Mouse (Mus musculus) thymus, postnatal 36 days (tissue): ENCODE results near the gene Mrgpra6.

Experiments
- DNase-seq, 2 experiments: peaks; one replicate each; pipeline ENCODE4 v3.0.0; 2022; ENCODE audit warnings: mixed read lengths in 2 of 2

Mrgpra6 gene

DNA sequence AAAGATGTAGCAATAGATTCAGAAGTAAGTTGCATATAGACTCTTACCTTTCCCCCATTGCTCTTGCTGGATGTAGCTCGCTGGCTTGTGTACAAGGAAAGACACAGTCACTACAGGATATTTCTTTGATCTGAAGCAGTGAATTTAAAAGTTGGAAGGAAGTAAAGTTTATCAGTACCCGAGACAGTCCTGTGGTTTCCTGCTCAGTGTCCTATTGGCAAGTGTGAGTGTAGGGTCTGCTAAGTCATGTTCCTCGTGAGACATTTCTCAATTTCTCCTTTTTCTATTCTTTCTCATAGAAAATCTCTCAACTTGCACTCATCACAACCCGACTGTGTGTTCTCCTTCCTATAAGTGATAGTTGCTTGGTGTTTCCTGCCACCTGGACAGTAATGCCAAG is at the start of gene Mrgpra6:
Gene Mrgpra6, minus strand, starts transcription at position 91 of the 400 bp plus-strand sequence.
- DNase-seq = no peak

DNA sequence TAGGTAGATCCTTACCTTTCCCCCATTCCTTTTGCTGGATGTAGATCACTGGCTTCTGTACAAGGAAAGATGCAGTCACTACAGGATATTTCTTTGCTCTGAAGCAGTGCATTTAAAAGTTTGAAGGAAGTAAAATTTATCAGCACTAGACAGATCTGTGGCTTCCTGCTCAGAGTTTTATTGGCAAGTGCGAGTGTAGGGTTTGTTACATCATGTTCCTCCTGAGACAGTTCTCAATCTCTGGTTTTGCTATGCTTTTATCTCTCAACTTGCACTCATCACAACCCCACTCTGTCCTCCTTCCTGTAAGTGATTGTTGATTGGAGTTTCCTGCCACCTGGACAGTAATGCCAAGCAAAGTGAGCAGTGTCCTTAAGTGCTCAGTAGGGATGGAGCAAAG is 48.0 kb upstream of the Mrgpra6 start, which contains the start of gene Mrgpra9:
Gene Mrgpra9, minus strand, starts transcription at position 79 of the 400 bp plus-strand sequence.
- no peak for DNase-seq

DNA sequence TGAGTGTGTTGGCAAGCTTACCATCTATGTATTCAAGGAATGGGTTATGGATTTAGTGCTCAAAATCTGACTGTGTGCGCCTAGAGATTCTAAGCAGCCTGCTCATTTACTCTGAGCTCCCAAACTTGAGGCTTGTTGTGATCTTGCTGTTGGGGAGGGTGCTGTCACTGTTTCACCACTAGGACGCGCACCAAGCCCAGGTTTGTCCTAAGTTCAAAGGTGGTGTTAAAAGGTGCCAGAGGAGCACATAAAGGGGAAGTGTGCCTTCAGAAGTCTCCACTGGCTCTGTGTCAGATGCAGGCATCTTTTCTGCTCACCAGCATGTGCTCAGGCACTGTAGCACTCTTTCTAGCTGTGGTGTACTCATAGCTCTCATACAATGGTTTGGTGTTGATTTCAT is 39.9 kb upstream of the Mrgpra6 start:
- DNase-seq = peak; percentile 42 to 45

DNA sequence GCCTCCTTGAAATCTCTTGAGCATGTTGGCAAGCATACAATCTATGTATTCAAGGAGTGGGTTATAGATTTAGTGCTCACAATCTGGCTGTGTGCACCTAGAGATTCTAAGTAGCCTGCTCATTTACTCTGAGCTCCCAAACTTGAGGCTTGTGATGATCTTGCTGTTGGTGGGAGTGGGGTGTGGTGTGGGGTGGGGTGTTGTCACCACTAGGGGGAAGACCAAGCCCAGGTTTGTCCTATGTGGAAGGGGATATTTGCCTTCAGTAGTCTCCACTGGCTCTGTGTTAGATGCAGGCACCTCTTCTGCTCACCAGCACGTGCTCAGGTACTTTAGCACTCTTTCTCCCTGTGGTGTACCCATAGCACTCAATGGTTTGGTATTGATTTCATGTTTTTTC is 9.4 kb downstream of the Mrgpra6 start:
- no peak for DNase-seq

DNA sequence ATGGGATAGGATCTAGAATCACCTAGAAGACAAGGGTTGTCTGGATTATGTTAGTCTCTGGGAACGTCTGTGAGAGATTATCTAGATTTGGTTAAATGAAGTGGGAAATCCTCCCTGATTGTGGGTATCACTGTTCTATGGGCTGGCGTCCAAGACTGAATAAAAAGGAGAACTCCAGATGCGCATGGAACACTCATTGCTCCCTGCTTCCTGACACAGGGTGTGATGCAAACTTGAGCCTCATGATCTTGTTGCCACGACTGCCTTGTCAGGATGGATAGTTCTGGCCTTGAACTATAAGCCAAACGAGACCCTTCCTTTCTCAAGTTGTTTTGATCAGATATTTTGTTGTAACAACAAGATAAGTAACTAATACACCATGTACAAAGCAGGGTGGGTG is 33.9 kb downstream of the Mrgpra6 start:
- DNase-seq = no peak

DNA sequence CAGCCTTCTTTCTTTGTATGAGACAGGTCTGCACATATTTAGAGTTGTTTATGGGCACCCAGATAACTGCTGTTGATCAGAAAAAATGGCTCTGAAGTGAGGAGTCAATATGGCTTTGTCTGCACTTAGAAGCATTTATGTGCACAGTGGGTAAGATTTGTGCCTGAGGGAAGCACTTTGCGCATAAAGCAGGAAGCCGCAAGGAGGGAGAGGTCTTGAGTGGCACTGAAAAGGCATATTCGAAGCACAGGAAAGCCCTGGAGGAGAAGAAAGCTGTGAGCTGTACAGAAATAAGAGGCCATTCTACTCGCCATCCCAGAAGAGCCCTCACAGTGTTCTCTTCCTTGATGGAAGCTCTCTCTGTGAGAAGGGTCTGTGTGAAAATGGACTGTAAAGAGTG is 39.7 kb downstream of the Mrgpra6 start:
- DNase-seq = no peak

DNA sequence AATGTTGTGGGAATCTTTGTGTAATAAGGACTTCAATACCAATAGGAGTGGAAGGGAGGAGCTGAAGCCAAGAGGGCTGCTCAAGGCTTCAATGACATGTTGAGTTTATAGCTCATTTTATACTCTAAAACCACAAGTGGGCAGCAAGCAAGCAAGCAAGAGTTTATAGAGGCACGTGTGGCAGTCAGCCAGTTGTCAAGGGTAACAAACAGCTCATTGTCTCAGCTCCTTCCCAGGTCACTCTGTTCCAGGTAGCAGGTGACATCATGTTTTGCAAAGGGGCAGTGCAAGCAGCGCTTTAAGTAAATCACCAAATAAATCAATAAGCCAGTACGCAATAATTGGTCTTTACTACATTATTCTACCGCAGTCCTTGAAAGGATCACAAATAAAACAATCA is 41.5 kb downstream of the Mrgpra6 start:
- no peak for DNase-seq

DNA sequence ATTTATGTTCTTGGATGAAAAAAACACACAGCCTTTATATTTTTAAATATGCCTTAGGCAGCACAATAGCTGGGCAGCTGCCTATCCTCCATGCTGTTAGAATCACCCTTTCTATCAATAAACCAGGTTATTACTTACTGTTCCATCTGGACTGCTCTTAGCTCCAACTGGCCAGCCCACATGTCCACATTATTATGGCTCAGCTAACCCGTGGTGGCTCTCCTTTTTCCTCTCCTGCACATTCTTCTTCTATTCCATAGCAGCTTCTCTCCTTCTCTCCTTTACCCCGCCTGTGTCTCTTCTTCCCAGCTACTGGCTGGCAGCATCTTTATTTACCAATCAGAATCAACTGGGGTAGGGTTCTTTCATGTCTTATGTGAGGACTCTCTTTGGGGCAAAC is 46.3 kb downstream of the Mrgpra6 start:
- DNase-seq = no peak

DNA sequence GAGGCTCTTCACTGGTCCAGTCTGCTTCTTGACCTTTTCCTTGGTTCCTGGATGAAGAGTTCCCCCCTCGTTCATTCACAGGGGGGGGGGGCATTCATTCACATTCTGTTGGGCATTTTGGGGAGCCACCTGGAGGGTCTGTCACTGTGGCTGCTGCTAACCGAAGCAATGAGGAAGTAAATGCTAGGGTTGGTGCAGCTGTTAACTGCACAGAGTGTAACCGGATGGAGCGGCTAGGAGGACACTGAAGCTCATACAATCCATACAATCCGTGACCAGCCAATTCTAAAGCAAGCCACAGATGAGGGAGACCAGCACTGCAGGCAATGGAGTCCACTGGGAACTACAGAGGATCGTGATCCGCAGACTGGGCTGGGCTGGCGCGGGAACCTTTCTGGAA is 47.0 kb downstream of the Mrgpra6 start:
- DNase-seq = no peak

DNA sequence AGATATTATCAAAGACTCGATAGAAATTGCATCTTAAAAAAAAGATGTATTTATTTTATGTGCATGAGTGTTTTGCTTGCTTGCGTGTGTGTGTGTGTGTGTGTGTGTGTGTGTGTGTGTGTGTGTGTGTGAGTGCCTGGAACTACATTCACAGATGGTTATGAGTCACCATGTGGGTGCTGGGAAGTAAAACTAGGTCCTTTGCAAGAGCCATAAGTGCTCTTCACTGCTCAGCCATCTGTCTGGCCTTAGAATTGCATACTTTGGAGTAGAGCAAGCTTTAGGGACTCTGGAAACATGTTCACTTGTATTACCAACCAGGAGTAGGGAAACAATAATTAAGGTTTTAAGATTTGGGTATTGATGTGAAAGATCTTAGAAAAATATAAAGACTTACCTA is 48.9 kb downstream of the Mrgpra6 start:
- no peak for DNase-seq

DNA sequence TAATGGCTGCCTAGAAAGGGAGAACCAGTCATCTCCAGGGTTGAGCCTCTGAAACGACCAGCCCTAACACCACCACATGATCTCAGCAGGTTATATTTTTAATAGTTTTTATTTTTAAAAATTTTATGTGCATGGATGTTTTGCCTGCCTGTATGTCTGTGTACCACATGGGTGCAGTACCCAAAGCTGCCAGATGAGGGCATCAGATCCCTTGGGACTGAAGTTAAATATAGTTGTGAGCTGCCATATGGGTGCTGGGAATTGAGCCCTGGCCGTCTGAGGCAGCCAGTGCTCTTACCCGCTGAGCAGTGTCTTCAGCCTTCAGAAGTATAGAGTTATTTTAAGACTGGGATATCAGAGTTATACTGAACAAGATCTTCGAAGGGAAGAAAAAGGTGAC is 49.3 kb downstream of the Mrgpra6 start:
- DNase-seq = no peak

DNA sequence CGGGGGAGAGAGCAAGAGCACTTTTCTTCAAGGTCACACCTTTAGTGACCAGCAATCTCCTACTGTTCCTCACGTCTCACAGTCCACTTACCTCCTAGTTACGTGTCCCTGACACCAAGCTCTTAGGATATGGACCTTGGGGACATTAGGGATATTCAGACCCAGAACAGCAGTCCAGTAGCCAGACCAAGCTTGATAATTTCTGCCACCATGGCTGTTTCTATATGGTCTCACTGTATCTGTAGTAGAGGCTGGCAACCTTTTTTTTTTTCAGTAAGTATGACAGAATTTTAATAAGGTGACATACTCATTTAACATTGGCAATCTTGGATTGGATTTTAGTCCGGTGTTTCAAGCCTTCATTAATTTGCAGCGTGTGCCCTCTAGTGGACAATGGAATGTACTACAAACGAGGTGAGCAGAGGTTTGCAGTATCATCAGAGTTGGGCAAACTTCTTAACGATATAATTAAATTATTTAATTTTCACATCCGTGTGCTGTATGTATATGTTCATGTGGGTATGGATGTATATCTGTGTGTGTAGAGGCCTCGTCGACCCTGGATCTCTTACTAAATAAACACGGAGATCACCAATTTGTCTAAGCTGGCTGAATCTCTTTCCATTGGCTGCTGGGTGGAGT is 54.2 kb downstream of the Mrgpra6 start:
- peak; percentile 13 to 21 for DNase-seq

DNA sequence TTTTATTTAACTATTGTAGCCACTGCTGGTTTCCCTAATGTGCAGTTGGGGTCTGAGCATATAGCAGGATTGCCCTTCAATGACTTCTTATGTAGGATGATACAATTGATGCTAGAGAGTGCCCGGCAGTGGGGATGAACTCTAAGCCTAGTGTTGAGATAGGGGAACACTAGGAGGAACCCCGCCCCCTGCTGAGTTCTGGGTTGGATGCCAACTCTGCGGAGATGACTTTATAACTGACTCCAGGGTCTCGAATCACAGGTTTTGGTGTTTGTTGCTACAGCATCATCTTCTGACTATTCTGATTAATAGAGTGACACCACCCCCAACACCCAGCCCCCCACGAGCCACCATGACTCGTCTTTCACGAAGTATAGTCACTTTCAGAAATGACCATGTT is 56.4 kb downstream of the Mrgpra6 start:
- DNase-seq = no peak

DNA sequence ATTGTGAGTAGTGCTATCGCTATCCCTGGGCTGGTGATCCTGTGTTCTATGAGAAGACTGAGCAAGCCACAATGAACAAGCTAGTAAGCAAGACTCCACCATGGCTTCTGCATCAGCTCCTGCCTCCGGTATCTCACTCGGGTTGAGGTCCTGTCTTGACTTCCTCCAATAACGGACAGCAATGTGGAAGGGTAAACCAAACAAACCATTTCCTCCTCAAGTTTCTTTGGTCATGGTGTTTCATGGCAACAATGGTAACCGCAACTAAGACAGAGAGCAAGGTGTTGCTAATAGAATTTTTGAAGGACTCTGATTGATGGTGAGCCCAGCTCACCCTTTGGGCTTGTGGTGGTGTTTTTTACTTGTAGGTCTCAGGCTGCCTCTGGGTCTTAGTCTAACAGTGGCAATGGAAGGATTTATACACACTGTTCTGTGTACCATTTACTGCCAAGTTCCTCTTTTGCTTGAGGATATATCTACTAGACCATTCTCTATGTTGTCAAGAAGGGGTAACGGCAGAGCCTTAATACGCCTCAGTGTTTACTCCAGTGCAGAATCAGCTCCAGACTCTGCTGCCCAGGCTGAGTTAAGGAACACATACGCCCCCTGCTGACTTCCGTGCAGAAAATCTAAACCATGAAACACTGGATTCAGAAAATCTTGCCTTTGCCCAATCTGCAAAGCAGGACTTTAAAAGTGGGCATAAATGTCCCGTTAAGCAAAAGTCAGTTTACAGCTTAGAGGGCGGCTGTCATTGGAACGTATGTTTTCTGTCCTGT is 58.5 kb downstream of the Mrgpra6 start:
- DNase-seq = peak in 1 of 2 experiments; percentile 17

DNA sequence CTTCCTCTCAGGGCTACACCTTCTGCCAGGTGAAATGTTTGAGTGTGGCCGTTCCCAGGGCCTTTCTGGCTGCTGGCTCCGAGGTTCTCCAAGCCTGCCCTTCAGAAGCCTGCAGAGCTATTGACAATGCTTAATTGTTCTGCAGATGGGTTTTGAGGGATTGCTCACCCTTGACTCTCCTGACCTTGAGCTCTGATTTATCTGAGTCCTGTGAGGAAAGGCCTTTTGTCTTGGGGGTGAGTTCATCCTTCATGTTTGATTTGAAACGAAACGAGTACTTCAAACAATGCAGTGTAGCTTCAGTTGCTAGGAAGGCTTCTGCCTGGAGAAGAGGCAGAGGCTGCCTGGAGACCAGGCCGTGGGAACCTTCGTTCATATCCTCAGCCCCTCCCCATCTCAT is 60.4 kb downstream of the Mrgpra6 start:
- no peak for DNase-seq

DNA sequence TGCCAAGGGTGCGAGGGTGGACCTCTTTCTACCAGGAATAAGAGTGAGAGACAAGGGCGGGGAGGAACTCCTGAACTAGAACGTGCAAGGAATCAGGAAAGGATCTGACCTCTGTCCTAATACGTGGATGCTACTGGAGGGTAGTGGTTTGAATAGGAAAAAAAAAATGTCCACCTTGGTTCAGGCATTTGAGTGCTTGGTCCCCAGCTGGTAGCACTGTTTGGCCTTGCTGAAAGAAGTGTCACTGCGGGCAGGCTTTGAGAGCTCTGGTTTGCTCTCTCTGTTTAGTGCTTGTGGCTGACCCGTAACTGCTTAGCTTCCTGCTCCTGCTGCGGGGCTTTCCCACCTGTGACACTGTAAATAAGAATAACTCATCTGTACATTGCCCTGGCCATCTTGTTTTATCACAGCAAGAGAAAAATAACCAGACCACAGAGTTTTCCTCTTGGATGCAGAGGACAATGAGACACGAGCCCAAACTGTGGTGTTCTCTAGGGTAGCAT is 64.8 kb downstream of the Mrgpra6 start:
- no peak for DNase-seq
